Mouse (Mus musculus) ES-Bruce4 (cell line): ENCODE results near the gene Ccnjl. TPM values are rescaled to one million over a fixed set of nuclear protein-coding genes. Genes with fewer than 3 reads are reported as not detected.
A peak's percentile ranks its signal among the peaks of the same experiment; 100 is the strongest.

ENCODE experiments used
- H3K27ac ChIP-seq: 2 replicates; pipeline ENCODE4 v1.5.1; 2012; ENCODE audit warnings: low read length, inconsistent platforms; ENCODE audit not compliant: insufficient read depth
- H3K27me3 ChIP-seq: 2 replicates; pipeline ENCODE4 v1.6.1; 2012; ENCODE audit warnings: mild to moderate bottlenecking, low read length, inconsistent platforms; ENCODE audit not compliant: control insufficient read depth, poor library complexity, insufficient read depth, severe bottlenecking
- H3K36me3 ChIP-seq: 2 replicates; pipeline ENCODE4 v1.6.1; 2012; ENCODE audit warnings: inconsistent platforms, mild to moderate bottlenecking, low read length, moderate library complexity; ENCODE audit not compliant: control insufficient read depth, poor library complexity, insufficient read depth, severe bottlenecking
- H3K4me1 ChIP-seq: one replicate; pipeline ENCODE4 v1.8.1; 2011; ENCODE audit warnings: low read length; ENCODE audit not compliant: control insufficient read depth, insufficient read depth
- H3K4me3 ChIP-seq: 2 replicates; pipeline ENCODE4 v1.5.1; 2011; ENCODE audit warnings: low read depth, mild to moderate bottlenecking, low read length
- H3K9ac ChIP-seq: 2 replicates; pipeline ENCODE4 v1.6.1; 2012; ENCODE audit warnings: low read depth, mild to moderate bottlenecking, inconsistent platforms; ENCODE audit not compliant: poor library complexity, severe bottlenecking
- H3K9me3 ChIP-seq: replicated peaks from 2 replicates; pipeline ENCODE4 v1.6.1; 2012; ENCODE audit warnings: mild to moderate bottlenecking, low read length, inconsistent platforms; ENCODE audit not compliant: control insufficient read depth, poor library complexity, insufficient read depth, severe bottlenecking
- CTCF ChIP-seq: IDR thresholded peaks from one replicate; pipeline ENCODE4 v1.8.1; 2011; ENCODE audit warnings: low read depth, low read length
- EP300 ChIP-seq: IDR thresholded peaks from 2 replicates; pipeline ENCODE4 v1.6.1; 2011; ENCODE audit warnings: low read depth, low read length; ENCODE audit not compliant: insufficient read depth
- POLR2A ChIP-seq: IDR thresholded peaks from one replicate; pipeline ENCODE4 v1.8.1; 2011; ENCODE audit warnings: low read length; ENCODE audit not compliant: insufficient read depth
- polyA plus RNA-seq: library from polyadenylated mRNA; stranded (reverse); fragments of >200 nt; gene quantifications from 2 replicates; pipeline ENCODE4 v1.2.4, GENCODE M21; 2011; ENCODE audit warnings: low read depth; ENCODE audit not compliant: missing spikeins, insufficient read depth, insufficient read length

The Ccnjl gene
- polyA plus RNA-seq, 1 experiment, result 3.8 TPM

DNA sequence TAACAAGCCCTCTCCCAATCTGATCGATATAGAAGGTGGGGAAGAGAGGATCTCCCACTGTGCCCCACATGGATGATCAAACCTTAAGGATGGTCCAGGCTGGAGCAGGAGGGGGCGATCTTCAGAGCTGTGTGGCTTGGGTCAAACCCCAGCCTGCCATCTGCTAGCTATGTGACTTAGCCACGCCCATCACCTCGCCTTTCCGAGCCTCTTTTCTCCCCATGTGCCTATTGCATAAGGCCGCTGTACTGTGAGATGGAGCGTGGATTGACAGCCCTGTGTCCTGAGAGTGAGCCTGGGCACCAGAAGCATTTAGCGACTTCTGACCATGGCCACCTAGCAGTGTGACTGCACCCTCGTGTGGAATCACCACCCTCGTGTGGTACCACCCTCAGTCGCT lies 43.9 kb upstream of the Ccnjl start:
- H3K36me3 ChIP-seq, result no peaks in the 10 kb centered on the region
- no peaks in the 10 kb centered on the region for H3K9me3 ChIP-seq
- H3K9ac ChIP-seq, result no peak overlapping the region
- no peaks in the 10 kb centered on the region for H3K4me1 ChIP-seq
- H3K27me3 ChIP-seq, result no peaks in the 10 kb centered on the region
- no peak overlapping the region for H3K27ac ChIP-seq
- H3K4me3 ChIP-seq, result no peak overlapping the region
- no peak for TF ChIP-seq POLR2A

DNA sequence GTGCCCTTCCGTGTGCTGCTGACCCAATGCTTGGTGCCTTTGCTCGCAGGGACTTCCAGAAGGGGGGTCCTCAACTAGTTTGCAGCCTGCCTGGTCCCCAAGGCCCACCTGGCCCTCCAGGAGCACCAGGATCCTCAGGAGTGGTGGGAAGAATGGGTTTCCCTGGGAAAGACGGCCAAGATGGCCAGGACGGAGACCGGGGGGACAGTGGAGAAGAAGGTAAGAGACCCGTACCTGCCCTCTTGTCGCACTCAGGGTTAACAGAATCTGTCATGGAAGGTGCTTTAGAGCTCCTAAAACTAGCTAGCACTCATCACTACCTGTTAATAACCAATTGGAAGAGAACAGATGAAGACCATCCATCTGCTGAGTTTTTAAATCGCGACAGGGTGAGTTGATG lies 42.7 kb upstream of the Ccnjl start:
- no peaks in the 10 kb centered on the region for H3K36me3 ChIP-seq
- no peak overlapping the region for H3K27ac ChIP-seq
- H3K4me1 ChIP-seq, result no peaks in the 10 kb centered on the region
- H3K27me3 ChIP-seq, result no peaks in the 10 kb centered on the region
- TF ChIP-seq POLR2A, result no peak
- no peak for TF ChIP-seq EP300
- no peak for TF ChIP-seq CTCF
- H3K9me3 ChIP-seq, result no peaks in the 10 kb centered on the region
- H3K4me3 ChIP-seq, result no peak overlapping the region
- H3K9ac ChIP-seq, result no peak overlapping the region

DNA sequence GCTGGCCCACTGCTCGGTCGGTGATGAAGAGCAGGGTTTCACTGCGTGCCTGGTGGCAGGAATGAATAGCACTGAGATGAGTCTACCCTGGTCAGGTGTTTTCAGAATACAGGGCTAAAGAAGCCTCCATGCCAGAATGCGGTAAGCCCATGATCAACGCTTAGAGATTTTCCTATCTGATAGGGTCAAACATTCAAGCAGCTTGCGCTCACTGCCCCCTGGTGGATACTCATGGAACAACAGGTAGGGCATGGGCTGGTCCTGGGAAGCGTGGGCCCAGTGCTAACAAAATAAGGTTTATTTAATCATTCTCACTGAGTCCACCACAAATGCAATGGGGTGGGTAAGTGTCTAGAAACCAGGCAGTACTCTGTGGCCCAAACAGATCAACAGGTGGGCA lies 35.9 kb upstream of the Ccnjl start:
- TF ChIP-seq EP300 (no peak), CTCF (peak; percentile 88)
- no peaks in the 10 kb centered on the region for H3K27me3 ChIP-seq
- no peak overlapping the region for H3K9ac ChIP-seq

DNA sequence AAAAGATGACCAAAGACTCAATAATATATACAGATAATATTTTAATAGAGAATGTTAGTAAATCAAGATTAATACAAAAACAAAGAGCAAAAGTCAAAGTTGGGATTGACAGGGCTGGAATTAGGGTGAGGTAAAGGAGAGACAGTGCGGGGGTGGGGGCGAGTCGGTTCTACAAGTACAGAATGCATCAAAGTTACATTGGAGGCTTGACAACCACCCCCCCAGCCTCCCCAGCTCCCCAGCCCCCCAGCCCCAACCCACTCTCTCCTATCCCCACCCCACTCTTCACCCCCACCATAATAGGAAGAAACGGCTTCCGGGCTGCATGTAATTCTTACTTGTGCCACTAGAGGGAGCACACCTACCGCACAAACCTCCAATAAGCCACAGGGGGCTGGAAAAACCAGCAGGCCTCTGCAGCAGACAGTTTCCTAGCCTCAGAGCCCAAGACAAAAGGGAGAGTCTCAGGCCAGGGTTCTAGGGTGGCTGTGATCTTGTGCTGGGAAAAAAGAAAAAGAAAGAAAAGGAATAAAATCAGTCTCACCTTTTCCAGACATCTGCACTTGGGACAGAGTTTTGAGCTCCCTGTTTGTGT lies 34.7 kb upstream of the Ccnjl start:
- no peaks in the 10 kb centered on the region for H3K27me3 ChIP-seq
- no peaks in the 10 kb centered on the region for H3K4me1 ChIP-seq
- no peaks in the 10 kb centered on the region for H3K36me3 ChIP-seq
- H3K9ac ChIP-seq, result no peak overlapping the region
- H3K4me3 ChIP-seq, result no peak overlapping the region
- TF ChIP-seq POLR2A (no peak), EP300 (no peak), CTCF (peak; percentile 77)
- no peaks in the 10 kb centered on the region for H3K9me3 ChIP-seq
- H3K27ac ChIP-seq, result no peak overlapping the region

More for the DNA sequence above, 35.9 kb upstream of the Ccnjl start:
- Histone ChIP-seq H3K27ac (no peak overlapping the region), H3K4me1 (no peaks in the 10 kb centered on the region), H3K36me3 (no peaks in the 10 kb centered on the region), H3K4me3 (no peak overlapping the region), H3K9me3 (no peaks in the 10 kb centered on the region)

DNA sequence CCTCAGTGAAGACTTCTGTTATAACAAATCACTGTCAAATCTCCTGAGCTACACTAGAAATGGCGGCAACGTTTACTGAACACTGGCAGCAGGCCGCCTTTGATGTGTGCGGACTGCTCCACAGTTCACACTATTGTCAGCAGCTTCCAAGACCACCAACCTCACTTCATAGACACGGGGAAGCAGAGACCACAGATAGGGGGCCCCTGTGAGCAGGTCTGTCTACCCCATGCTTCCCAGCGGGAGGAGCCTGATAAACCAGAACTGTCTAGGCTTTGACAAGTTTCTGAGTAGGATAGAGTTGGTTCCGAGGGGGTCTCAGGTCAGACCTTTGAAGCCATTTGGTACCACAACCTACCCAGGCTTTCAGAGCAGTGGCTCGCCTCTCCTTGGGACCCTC lies 33.5 kb upstream of the Ccnjl start:
- H3K4me1 ChIP-seq, result no peaks in the 10 kb centered on the region
- H3K9ac ChIP-seq, result no peak overlapping the region
- H3K4me3 ChIP-seq, result no peak overlapping the region
- H3K36me3 ChIP-seq, result no peaks in the 10 kb centered on the region
- no peaks in the 10 kb centered on the region for H3K9me3 ChIP-seq
- H3K27ac ChIP-seq, result no peak overlapping the region
- no peaks in the 10 kb centered on the region for H3K27me3 ChIP-seq
- TF ChIP-seq EP300 (no peak), POLR2A (no peak), CTCF (peak; percentile 52)

DNA sequence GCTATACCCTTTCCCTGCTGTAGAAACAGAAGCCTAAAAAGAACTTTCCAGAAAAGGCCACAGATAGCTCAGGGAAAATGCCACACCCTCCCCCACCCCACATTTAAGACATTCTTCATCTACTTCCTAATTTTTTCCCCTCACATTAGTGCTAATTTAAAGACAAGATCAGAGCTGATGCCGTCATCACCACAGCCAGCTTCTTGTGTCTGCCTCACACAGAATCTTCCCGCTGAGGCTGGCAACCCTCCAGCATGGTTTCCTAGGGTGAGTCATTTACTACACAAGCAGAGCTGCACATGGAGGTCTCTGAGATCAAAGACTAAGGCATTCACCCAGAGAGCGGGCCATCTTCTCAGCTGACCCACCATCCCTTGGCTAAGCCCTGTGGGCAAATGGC lies 33.1 kb upstream of the Ccnjl start:
- Histone ChIP-seq H3K4me1 (no peaks in the 10 kb centered on the region), H3K36me3 (no peaks in the 10 kb centered on the region), H3K9ac (no peak overlapping the region), H3K27ac (no peak overlapping the region), H3K9me3 (no peaks in the 10 kb centered on the region), H3K27me3 (no peaks in the 10 kb centered on the region), H3K4me3 (no peak overlapping the region)
- TF ChIP-seq POLR2A (no peak), CTCF (no peak), EP300 (no peak)
